Mouse (Mus musculus) yolk sac, embryonic 10.5 days (tissue): ENCODE results near the gene Olfr1472.
"Not testable (repeated sequence)": the region's sequence is repeated elsewhere in the genome, so short reads cannot be mapped to it uniquely, and the experiment has no call there.

ENCODE experiments used
- DNase-seq: peaks from one replicate; pipeline ENCODE4 v3.0.0-alpha.2; 2017; ENCODE audit warnings: low spot score

Olfr1472 gene

GRCm38 (mm10) chr19:13455986-13456385 is at the start of gene Olfr1472:
Gene Olfr1472 (minus strand): TSS chr19:13456086.
- DNase-seq, result no peak

- DNase-seq, result no peak
Observed at GRCm38 (mm10) chr19:13500246-13500645, 44.4 kb upstream of the Olfr1472 start, which contains the start of gene Olfr1477. Gene Olfr1477 (plus strand): TSS chr19:13500546.

GRCm38 (mm10) chr19:13480096-13480495 is 24.2 kb upstream of the Olfr1472 start, which contains the start of gene Olfr1475:
Gene Olfr1475 (minus strand): TSS chr19:13480196.
- DNase-seq, result no peak

- not testable (repeated sequence) for DNase-seq
Observed at GRCm38 (mm10) chr19:13469265-13469664, 13.4 kb upstream of the Olfr1472 start, which contains the start of gene Olfr1474. Gene Olfr1474 (plus strand): TSS chr19:13469565.

- not testable (repeated sequence) for DNase-seq
Observed at GRCm38 (mm10) chr19:13443109-13443508, 12.8 kb downstream of the Olfr1472 start, which contains the start of gene Olfr1471. Gene Olfr1471 (plus strand): TSS chr19:13443409.

- DNase-seq, result no peak
Observed at GRCm38 (mm10) chr19:13407549-13407948, 48.3 kb downstream of the Olfr1472 start, which contains the start of gene Olfr1469. Gene Olfr1469 (plus strand): TSS chr19:13407849.
